Mouse (Mus musculus): Measurements from ENCODE around the gene C130026I21Rik.
"Not testable (repeated sequence)": the region's sequence is repeated elsewhere in the genome, so short reads cannot be mapped to it uniquely, and the experiment has no call there.

C130026I21Rik gene

GRCm38 (mm10) chr1:85270466-85270865 lies at the start of gene C130026I21Rik:
TSS of gene C130026I21Rik (minus strand) at chr1:85270566.
- DNase-seq (ENCODE audit: low spot score in 2 of 2): not testable (repeated sequence)

- DNase-seq (ENCODE audit: low spot score in 2 of 2): peak; percentile 26 to 31
Observed at GRCm38 (mm10) chr1:85287063-85287462, 16.7 kb upstream of the C130026I21Rik start.

- not testable (repeated sequence) for DNase-seq (ENCODE audit: low spot score in 2 of 2)
Observed at GRCm38 (mm10) chr1:85276421-85276820, 6.1 kb upstream of the C130026I21Rik start.

- peak; percentile 46 to 52 for DNase-seq (ENCODE audit: low spot score in 2 of 2)
Observed at GRCm38 (mm10) chr1:85258634-85259033, 11.7 kb downstream of the C130026I21Rik start.

- DNase-seq (ENCODE audit: low spot score in 2 of 2): not testable (repeated sequence)
Observed at GRCm38 (mm10) chr1:85255217-85255616, 15.1 kb downstream of the C130026I21Rik start.

GRCm38 (mm10) chr1:85251211-85251610 lies 19.2 kb downstream of the C130026I21Rik start:
- not testable (repeated sequence) for DNase-seq (ENCODE audit: low spot score in 2 of 2)

GRCm38 (mm10) chr1:85248985-85249384 lies 21.4 kb downstream of the C130026I21Rik start:
- DNase-seq (ENCODE audit: low spot score in 2 of 2): not testable (repeated sequence)

- DNase-seq (ENCODE audit: low spot score in 2 of 2): not testable (repeated sequence)
Observed at GRCm38 (mm10) chr1:85246776-85247460, 23.4 kb downstream of the C130026I21Rik start.

GRCm38 (mm10) chr1:85246266-85246665 lies 24.1 kb downstream of the C130026I21Rik start:
- not testable (repeated sequence) for DNase-seq (ENCODE audit: low spot score in 2 of 2)

- not testable (repeated sequence) for DNase-seq (ENCODE audit: low spot score in 2 of 2)
Observed at GRCm38 (mm10) chr1:85244941-85245340, 25.4 kb downstream of the C130026I21Rik start.

- DNase-seq (ENCODE audit: low spot score in 2 of 2): not testable (repeated sequence)
Observed at GRCm38 (mm10) chr1:85243023-85243422, 27.3 kb downstream of the C130026I21Rik start.

- DNase-seq (ENCODE audit: low spot score in 2 of 2): not testable (repeated sequence)
Observed at GRCm38 (mm10) chr1:85239018-85239775, 31.2 kb downstream of the C130026I21Rik start.

- DNase-seq (ENCODE audit: low spot score in 2 of 2): not testable (repeated sequence)
Observed at GRCm38 (mm10) chr1:85206531-85206930, 63.8 kb downstream of the C130026I21Rik start.

- DNase-seq (ENCODE audit: low spot score in 2 of 2): not testable (repeated sequence)
Observed at GRCm38 (mm10) chr1:85199523-85199922, 70.8 kb downstream of the C130026I21Rik start.

- not testable (repeated sequence) for DNase-seq (ENCODE audit: low spot score in 2 of 2)
Observed at GRCm38 (mm10) chr1:85198647-85199350, 71.6 kb downstream of the C130026I21Rik start.

GRCm38 (mm10) chr1:85196732-85197131 lies 73.6 kb downstream of the C130026I21Rik start:
- DNase-seq (ENCODE audit: low spot score in 2 of 2): not testable (repeated sequence)

- not testable (repeated sequence) for DNase-seq (ENCODE audit: low spot score in 2 of 2)
Observed at GRCm38 (mm10) chr1:85193761-85194160, 76.6 kb downstream of the C130026I21Rik start.

- not testable (repeated sequence) for DNase-seq (ENCODE audit: low spot score in 2 of 2)
Observed at GRCm38 (mm10) chr1:85181981-85182380, 88.4 kb downstream of the C130026I21Rik start.

GRCm38 (mm10) chr1:85178971-85179370 lies 91.4 kb downstream of the C130026I21Rik start:
- not testable (repeated sequence) for DNase-seq (ENCODE audit: low spot score in 2 of 2)

- peak in 1 of 2 experiments; percentile 4 for DNase-seq (ENCODE audit: low spot score in 2 of 2)
Observed at GRCm38 (mm10) chr1:85162841-85163240, 107.5 kb downstream of the C130026I21Rik start.

GRCm38 (mm10) chr1:85155151-85155550 lies 115.2 kb downstream of the C130026I21Rik start:
- not testable (repeated sequence) for DNase-seq (ENCODE audit: low spot score in 2 of 2)

- not testable (repeated sequence) for DNase-seq (ENCODE audit: low spot score in 2 of 2)
Observed at GRCm38 (mm10) chr1:85133671-85134070, 136.7 kb downstream of the C130026I21Rik start.

Data from spleen, postnatal 36 days (tissue).